Mouse (Mus musculus) forebrain, embryonic 10.5 days (tissue): ENCODE measurements around the gene Tpi1. TPM values are rescaled to one million over a fixed set of nuclear protein-coding genes. Genes with fewer than 3 reads are reported as not detected.

Experiments
- DNase-seq: peaks from one replicate; pipeline ENCODE4 v3.0.0-alpha.2; 2017; ENCODE audit warnings: low spot score; ENCODE audit errors: extremely low spot score
- H3K27ac ChIP-seq: fragments of 300-500 bp; sonication (generic); 2 replicates; pipeline ENCODE4 v1.5.1; 2016; ENCODE audit warnings: mild to moderate bottlenecking
- H3K27me3 ChIP-seq: fragments of 300-500 bp; sonication (generic); 2 replicates; pipeline ENCODE4 v1.6.1; 2016; ENCODE audit warnings: mild to moderate bottlenecking; ENCODE audit not compliant: poor library complexity, severe bottlenecking
- H3K36me3 ChIP-seq: fragments of 300-500 bp; sonication (generic); replicated peaks from 2 replicates; pipeline ENCODE4 v1.6.1; 2016; ENCODE audit warnings: mild to moderate bottlenecking, moderate library complexity
- H3K4me1 ChIP-seq: fragments of 300-500 bp; sonication (generic); 2 replicates; pipeline ENCODE4 v1.6.1; 2016
- H3K4me3 ChIP-seq: fragments of 300-500 bp; sonication (generic); 2 replicates; pipeline ENCODE4 v1.5.1; 2016; ENCODE audit warnings: mild to moderate bottlenecking, moderate library complexity
- H3K9me3 ChIP-seq: fragments of 300-500 bp; sonication (generic); 2 replicates; pipeline ENCODE4 v1.6.1; 2016; ENCODE audit warnings: mild to moderate bottlenecking, moderate library complexity
- WGBS: fragments of 180-500 bp; shearing (Covaris S2); methylation state at CpG from one replicate; pipeline ENCODE4 v1.1.7; 2016; 5-methylcytosine and 5-hydroxymethylcytosine counted together
- polyA plus RNA-seq: library from polyadenylated mRNA; unstranded; fragments of >200 nt; fragmentation: Nextera tagmentation; extraction: Ambion mirVana; gene quantifications from 2 replicates; pipeline ENCODE4 v1.2.1, GENCODE M21; 2016

Gene Tpi1
- polyA plus RNA-seq, 1 experiment from 2014 or later: 1,068 TPM

DNA sequence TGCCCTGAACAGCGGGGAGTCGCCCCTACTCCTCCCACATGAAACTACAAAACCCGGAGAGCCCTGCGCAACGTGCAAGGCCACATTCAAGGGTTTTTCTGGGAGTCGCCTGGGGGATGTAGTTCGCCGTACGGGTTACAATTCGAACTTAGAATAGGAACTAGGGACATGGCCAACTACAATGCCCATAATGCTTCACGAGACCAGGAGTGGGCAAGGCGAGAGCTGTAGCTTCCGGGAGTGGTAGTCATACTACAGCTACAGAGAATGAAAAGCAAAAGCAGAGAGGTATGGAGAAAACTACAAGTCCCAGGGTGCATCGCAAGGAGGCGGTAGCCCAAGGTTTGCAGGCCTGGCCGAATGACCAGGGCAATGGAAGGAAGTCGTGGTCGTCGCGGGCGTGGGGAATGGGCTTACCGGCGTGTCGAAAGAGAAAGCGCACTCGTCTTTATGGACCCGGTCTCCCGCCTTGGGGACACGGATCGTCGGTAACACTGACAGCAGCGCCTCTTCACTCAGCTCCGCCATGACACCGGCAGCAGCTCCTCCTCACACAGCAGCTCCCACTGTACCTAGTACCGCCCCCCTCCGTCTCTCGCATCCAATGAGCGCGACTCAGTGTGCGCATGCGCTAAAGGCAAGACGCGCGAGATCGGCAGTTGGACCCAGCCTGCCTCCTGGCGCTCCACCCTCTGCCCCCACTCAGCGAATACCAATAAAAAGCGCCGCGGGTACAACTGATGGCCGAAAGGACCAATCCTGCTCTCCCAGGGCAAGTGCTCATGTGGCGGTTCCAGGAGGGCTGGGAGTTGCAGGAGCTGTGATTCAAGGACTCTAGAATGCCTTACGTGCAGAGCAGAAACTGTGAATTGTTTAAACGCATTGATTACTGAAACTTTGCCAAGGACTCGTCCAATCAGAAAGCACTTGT lies 15.0 kb upstream of the Tpi1 start, which contains the start of the genes Usp5 and Cdca3:
Usp5 (minus strand) TSS at position 617 of the 931 bp plus-strand sequence.
Cdca3 (plus strand) TSS at position 680 of the 931 bp plus-strand sequence.
- DNase-seq: peak; percentile 99
- no peaks in the 10 kb centered on the region for H3K27me3 ChIP-seq
- H3K4me1 ChIP-seq: peaks cover 55% of the 10 kb centered on the region
- peaks cover 65% of the 10 kb centered on the region for H3K36me3 ChIP-seq
- H3K27ac ChIP-seq: peak within 1 kb of the TSS; percentile 93
- no peaks in the 10 kb centered on the region for H3K9me3 ChIP-seq
- under 1% methylated on average over 55 of the region's 55 CpGs for WGBS
- H3K4me3 ChIP-seq: peak within 1 kb of the TSS; percentile 74

GRCm38 (mm10) chr6:124828101-124828592 lies 14.1 kb upstream of the Tpi1 start:
- Histone ChIP-seq H3K36me3 (peaks cover 65% of the 10 kb centered on the region), H3K27ac (peak overlapping the region; percentile 93), H3K4me1 (peaks cover 45% of the 10 kb centered on the region), H3K9me3 (no peaks in the 10 kb centered on the region), H3K4me3 (peak overlapping the region; percentile 74), H3K27me3 (no peaks in the 10 kb centered on the region)
- 29% methylated on average over 10 of the region's 10 CpGs for WGBS
- DNase-seq: peak; percentile 43

- H3K27ac ChIP-seq: no peak overlapping the region
- H3K9me3 ChIP-seq: no peaks in the 10 kb centered on the region
- H3K4me3 ChIP-seq: no peak overlapping the region
- no peak for DNase-seq
- H3K36me3 ChIP-seq: peaks cover 99% of the 10 kb centered on the region
- WGBS: 96% methylated on average over 4 of the region's 4 CpGs
- no peaks in the 10 kb centered on the region for H3K4me1 ChIP-seq
- no peaks in the 10 kb centered on the region for H3K27me3 ChIP-seq
These were observed 8.0 kb upstream of the Tpi1 start for GRCm38 (mm10) chr6:124822049-124822448.

- Histone ChIP-seq H3K9me3 (no peaks in the 10 kb centered on the region), H3K4me3 (no peak overlapping the region), H3K36me3 (peaks cover 100% of the 10 kb centered on the region), H3K4me1 (no peaks in the 10 kb centered on the region), H3K27me3 (no peaks in the 10 kb centered on the region), H3K27ac (no peak overlapping the region)
- WGBS: 92% methylated on average over 5 of the region's 5 CpGs
- no peak for DNase-seq
These were observed 6.8 kb upstream of the Tpi1 start for GRCm38 (mm10) chr6:124820891-124821290.

DNA sequence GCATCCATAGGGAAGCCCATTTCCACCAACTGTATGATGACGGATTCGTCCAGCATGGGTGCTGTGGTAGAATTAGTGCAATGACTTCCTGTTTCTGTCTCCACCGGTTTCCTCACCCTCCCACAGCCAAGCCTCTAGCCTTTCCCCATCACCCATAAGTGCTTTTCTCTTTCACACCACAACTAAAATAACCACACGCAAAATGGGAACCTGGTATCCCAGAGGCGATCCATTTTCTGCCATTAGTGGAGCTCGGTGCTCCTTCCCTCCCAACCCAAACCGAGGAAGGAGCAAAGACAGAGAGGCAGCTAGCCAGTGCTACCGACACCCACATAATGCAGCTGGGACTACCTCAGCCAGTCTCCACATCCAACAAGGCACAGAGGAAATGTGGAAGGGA lies 3.9 kb upstream of the Tpi1 start:
- no peaks in the 10 kb centered on the region for H3K27me3 ChIP-seq
- H3K36me3 ChIP-seq: peaks cover 87% of the 10 kb centered on the region

DNA sequence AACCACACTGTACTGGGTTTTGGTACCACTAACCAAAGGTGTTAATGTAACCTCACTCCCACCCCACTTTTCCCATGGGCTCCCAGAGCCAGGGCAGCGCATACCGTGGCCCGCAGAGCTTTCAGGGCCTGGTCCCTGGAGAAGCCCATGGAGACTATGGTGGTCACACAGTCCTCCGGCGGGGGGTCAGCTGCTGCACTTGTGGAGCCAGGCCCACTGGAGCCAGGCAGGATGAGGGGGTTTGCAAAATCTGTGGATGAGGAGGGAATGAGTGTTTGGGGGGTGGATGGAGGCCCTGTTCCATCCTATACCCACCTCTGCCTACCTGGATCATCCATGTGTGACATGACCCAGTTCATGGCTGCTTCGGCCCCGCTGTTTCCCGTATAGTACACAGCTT lies 3.5 kb upstream of the Tpi1 start:
- Histone ChIP-seq H3K36me3 (peaks cover 87% of the 10 kb centered on the region), H3K4me1 (peaks cover 26% of the 10 kb centered on the region), H3K9me3 (no peaks in the 10 kb centered on the region), H3K4me3 (no peak overlapping the region), H3K27ac (no peak overlapping the region), H3K27me3 (no peaks in the 10 kb centered on the region)
- 97% methylated on average over 8 of the region's 8 CpGs for WGBS
- DNase-seq: no peak

More for the DNA sequence above, 3.9 kb upstream of the Tpi1 start:
- no peak overlapping the region for H3K4me3 ChIP-seq
- no peak overlapping the region for H3K27ac ChIP-seq
- WGBS: 91% methylated on average over 8 of the region's 8 CpGs
- no peaks in the 10 kb centered on the region for H3K9me3 ChIP-seq
- DNase-seq: no peak
- H3K4me1 ChIP-seq: peaks cover 22% of the 10 kb centered on the region

DNA sequence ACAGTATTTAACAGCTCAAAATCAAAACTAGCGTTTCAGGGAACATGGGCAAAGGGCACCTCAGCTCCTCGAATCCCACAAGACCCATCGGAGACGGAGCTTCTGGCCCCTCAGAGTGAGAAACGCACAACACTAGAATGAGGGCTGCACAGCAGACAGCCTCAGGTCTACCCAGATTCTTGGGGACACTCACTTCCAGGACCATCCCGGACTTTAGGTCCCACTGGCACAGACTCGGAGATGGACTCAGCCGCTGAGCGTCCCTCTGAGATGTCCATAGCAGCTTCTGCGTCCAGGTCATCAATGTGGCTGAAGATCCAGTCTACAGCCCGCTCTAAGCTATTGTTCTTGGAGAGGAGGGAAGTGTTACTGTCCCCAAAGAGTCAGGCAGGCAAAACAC lies 3.0 kb upstream of the Tpi1 start:
- Histone ChIP-seq H3K4me3 (no peak overlapping the region), H3K27me3 (no peaks in the 10 kb centered on the region), H3K27ac (no peak overlapping the region), H3K36me3 (peaks cover 87% of the 10 kb centered on the region), H3K4me1 (peaks cover 30% of the 10 kb centered on the region), H3K9me3 (no peaks in the 10 kb centered on the region)
- DNase-seq: no peak
- 96% methylated on average over 11 of the region's 11 CpGs for WGBS

GRCm38 (mm10) chr6:124816611-124817010 lies 2.5 kb upstream of the Tpi1 start:
- Histone ChIP-seq H3K27me3 (no peaks in the 10 kb centered on the region), H3K4me3 (no peak overlapping the region), H3K36me3 (peaks cover 87% of the 10 kb centered on the region), H3K4me1 (peaks cover 36% of the 10 kb centered on the region), H3K27ac (no peak overlapping the region), H3K9me3 (no peaks in the 10 kb centered on the region)
- DNase-seq: no peak
- WGBS: 93% methylated on average over 4 of the region's 4 CpGs

GRCm38 (mm10) chr6:124814858-124815774 lies 1.0 kb upstream of the Tpi1 start:
- H3K27ac ChIP-seq: peak overlapping the region; percentile 99; the same call in 1 of the 2 replicates
- H3K27me3 ChIP-seq: no peaks in the 10 kb centered on the region
- WGBS: 78% methylated on average over 9 of the region's 9 CpGs
- peak overlapping the region; percentile 91 for H3K4me3 ChIP-seq
- H3K36me3 ChIP-seq: peaks cover 87% of the 10 kb centered on the region
- H3K4me1 ChIP-seq: peaks cover 49% of the 10 kb centered on the region
- no peak for DNase-seq
- H3K9me3 ChIP-seq: no peaks in the 10 kb centered on the region

GRCm38 (mm10) chr6:124814448-124814847 lies 352 bp upstream of the Tpi1 start:
- Histone ChIP-seq H3K4me1 (peaks cover 56% of the 10 kb centered on the region), H3K36me3 (peaks cover 86% of the 10 kb centered on the region), H3K27me3 (no peaks in the 10 kb centered on the region), H3K9me3 (no peaks in the 10 kb centered on the region), H3K27ac (peak overlapping the region; percentile 99), H3K4me3 (peak overlapping the region; percentile 91)
- DNase-seq: no peak
- WGBS: 51% methylated on average over 8 of the region's 8 CpGs

GRCm38 (mm10) chr6:124813496-124813895 lies 600 bp downstream of the Tpi1 start:
- peaks cover 77% of the 10 kb centered on the region for H3K36me3 ChIP-seq

DNA sequence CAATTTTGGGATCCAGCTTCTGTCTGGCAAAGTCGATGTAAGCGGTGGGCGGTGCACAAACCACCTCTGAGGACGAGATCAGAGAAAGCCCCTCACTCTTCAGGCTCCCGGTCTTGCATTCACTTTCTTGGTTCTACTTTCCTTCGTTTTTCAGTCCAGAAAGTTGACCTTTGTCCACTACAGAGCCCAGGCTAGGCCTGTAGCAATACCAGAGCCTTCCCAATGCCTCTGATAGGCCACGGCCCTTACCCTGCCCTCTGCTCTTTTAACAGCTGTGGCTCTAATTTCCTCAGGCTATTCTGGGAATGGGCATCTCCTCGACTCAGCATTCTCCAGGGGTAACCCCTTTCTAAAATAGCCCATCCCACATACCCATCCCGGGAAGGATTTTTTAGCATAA lies 1.2 kb downstream of the Tpi1 start:
- Histone ChIP-seq H3K36me3 (peaks cover 70% of the 10 kb centered on the region), H3K4me3 (peak overlapping the region; percentile 91), H3K27me3 (no peaks in the 10 kb centered on the region), H3K27ac (peak overlapping the region; percentile 99), H3K4me1 (peaks cover 72% of the 10 kb centered on the region), H3K9me3 (no peaks in the 10 kb centered on the region)
- no peak for DNase-seq
- 25% methylated on average over 9 of the region's 9 CpGs for WGBS

More at GRCm38 (mm10) chr6:124813496-124813895, 600 bp downstream of the Tpi1 start:
- peak overlapping the region; percentile 91 for H3K4me3 ChIP-seq
- 0% methylated on average over 18 of the region's 18 CpGs for WGBS
- no peaks in the 10 kb centered on the region for H3K9me3 ChIP-seq
- H3K27me3 ChIP-seq: no peaks in the 10 kb centered on the region
- H3K27ac ChIP-seq: peak overlapping the region; percentile 99
- peak; percentile 71 for DNase-seq
- peaks cover 65% of the 10 kb centered on the region for H3K4me1 ChIP-seq
